Mouse (Mus musculus): ENCODE results near the gene Map2k4. TPM values are rescaled to one million over a fixed set of nuclear protein-coding genes. Genes with fewer than 3 reads are reported as not detected.

The Map2k4 gene
- polyA plus RNA-seq, 1 experiment, result 18.6 TPM

DNA sequence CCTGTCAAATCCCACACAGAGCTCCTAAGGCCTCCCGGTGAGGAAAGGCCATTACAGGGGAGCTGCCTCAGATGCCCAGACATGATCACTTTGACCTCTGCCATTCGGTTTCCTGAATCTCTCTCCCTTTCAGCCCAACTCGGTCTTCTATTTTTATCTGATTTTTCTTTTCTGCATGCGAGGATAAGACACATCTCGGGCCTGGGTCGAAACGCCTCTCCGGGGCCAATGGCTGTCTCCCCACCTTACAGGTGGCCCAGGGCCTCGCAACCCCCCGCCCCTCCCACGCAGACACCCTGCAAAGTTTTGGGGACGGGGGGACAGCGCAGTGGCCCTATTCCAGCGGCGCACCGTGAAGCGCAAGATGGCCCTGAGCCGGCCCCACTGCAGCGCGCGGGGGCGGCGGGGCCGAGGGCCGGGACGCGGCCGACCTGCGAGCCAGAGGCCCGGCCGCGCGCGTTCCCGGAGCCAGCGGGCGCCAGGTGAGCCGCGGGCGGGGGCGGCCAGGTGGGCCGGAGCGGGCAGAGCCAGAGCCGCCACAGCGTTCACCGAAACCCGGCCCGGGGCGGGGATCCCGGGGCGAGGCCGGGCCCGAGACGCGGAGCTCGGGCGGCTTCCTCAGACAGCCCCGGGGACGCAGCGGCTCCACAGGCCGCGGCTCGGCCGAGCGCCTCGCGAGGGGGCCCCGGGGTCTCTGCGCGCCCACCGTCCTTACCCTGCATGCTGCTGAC is 511 bp downstream of the Map2k4 start:
- Histone ChIP-seq H3K27ac (ENCODE audit: insufficient read depth, low read depth, low read length) (peak overlapping the region; percentile 35; the same call in 1 of the 2 replicates), H3K36me3 (ENCODE audit: control insufficient read depth, insufficient read depth, low read length) (no peaks in the 10 kb centered on the region), H3K27me3 (replicated peaks; ENCODE audit: control insufficient read depth, insufficient read depth, low read length) (no peaks in the 10 kb centered on the region), H3K4me3 (ENCODE audit: insufficient read depth, low read depth, low read length) (peak overlapping the region; percentile 99), H3K4me1 (ENCODE audit: control insufficient read depth, insufficient read depth, low read length) (no peaks in the 10 kb centered on the region; the same call in 1 of the 2 replicates)
- 2% methylated on average over 70 of the region's 71 CpGs for WGBS
- no peak for DNase-seq
- TF ChIP-seq POLR2A (IDR thresholded peaks at IDR 0.05; ENCODE audit: low read depth, low read length) (no peak), CTCF (conservative IDR thresholded peaks at IDR 0.05; ENCODE audit: insufficient read depth, insufficient read length, low read depth, low read length) (no peak)

DNA sequence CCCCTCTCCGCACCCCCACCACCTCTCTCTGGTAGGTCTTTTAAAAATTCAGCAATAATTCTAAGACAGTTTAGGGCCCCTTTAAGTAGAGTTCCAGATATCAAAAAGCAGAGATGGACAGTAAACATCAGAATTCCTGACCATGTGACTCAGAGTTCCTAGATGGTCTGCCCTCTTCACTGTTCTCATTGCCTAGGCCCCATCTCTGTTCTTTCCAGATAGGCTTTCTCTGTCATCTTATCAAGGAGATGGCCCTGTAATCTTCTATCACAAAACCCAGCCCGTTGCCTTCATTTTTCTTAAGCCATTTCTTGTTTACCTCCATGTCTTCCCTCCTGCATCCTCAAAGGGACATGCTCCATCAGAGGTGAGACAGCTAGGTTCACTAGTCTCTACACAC is 1.9 kb downstream of the Map2k4 start:
- TF ChIP-seq POLR2A (IDR thresholded peaks at IDR 0.05; ENCODE audit: low read depth, low read length) (no peak), CTCF (conservative IDR thresholded peaks at IDR 0.05; ENCODE audit: insufficient read depth, insufficient read length, low read depth, low read length) (no peak)
- Histone ChIP-seq H3K4me3 (ENCODE audit: insufficient read depth, low read depth, low read length) (no peak overlapping the region), H3K4me1 (ENCODE audit: control insufficient read depth, insufficient read depth, low read length) (no peaks in the 10 kb centered on the region; the same call in 1 of the 2 replicates), H3K36me3 (ENCODE audit: control insufficient read depth, insufficient read depth, low read length) (no peaks in the 10 kb centered on the region), H3K27ac (ENCODE audit: insufficient read depth, low read depth, low read length) (no peak overlapping the region), H3K27me3 (replicated peaks; ENCODE audit: control insufficient read depth, insufficient read depth, low read length) (no peaks in the 10 kb centered on the region)
- no peak for DNase-seq
- whole genome bisulfite sequencing, result 85% methylated on average over 2 of the region's 2 CpGs

DNA sequence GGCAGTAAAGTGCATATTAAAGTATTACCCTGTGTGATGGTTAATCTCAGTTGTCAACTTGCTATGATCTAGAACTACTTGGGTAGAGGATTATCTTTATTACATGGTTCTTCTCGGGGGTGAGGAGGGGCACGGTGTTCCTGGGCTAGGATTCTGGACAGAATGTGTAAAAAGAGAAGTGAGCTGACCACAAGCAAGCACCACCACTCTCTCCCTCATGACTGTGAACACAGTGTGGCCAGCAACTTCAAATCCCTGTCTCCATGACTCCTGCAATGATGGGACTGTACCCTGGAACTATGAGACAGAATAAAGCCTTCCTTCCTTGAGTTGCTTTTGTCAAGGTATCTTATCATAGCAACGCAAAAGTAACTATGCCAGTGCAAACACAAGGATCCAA is 6.5 kb downstream of the Map2k4 start:
- TF ChIP-seq POLR2A (IDR thresholded peaks at IDR 0.05; ENCODE audit: low read depth, low read length) (no peak), CTCF (conservative IDR thresholded peaks at IDR 0.05; ENCODE audit: insufficient read depth, insufficient read length, low read depth, low read length) (no peak)
- H3K27me3 ChIP-seq (replicated peaks; ENCODE audit: control insufficient read depth, insufficient read depth, low read length), result no peaks in the 10 kb centered on the region
- no peak for DNase-seq
- 83% methylated on average over 3 of the region's 3 CpGs for WGBS
- no peaks in the 10 kb centered on the region; the same call in none of the 2 replicates for H3K36me3 ChIP-seq (ENCODE audit: control insufficient read depth, insufficient read depth, low read length)
- no peak overlapping the region for H3K4me3 ChIP-seq (ENCODE audit: insufficient read depth, low read depth, low read length)
- no peak overlapping the region for H3K27ac ChIP-seq (ENCODE audit: insufficient read depth, low read depth, low read length)
- H3K4me1 ChIP-seq (ENCODE audit: control insufficient read depth, insufficient read depth, low read length), result peaks cover 13% of the 10 kb centered on the region; the same call in 1 of the 2 replicates

DNA sequence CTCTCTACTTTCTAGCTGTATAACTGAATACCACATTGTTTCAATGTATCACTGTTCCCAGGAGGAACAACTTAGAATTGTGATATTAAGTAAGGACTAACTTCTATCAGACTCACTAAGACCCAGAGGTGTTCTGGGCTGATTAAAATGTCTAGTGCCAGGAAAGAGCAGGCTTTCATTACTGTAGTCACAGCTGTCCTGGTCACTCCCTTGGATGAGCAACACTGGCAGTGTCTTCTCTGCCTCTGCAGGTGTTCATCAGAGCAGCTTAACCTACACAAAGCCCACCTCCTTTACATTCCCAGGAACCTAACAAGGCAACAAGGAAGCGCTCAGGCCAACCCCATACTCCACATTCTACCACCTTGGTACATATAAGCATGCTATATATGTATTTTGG is 8.5 kb downstream of the Map2k4 start:
- no peak overlapping the region for H3K27ac ChIP-seq (ENCODE audit: insufficient read depth, low read depth, low read length)
- TF ChIP-seq POLR2A (IDR thresholded peaks at IDR 0.05; ENCODE audit: low read depth, low read length) (no peak), CTCF (conservative IDR thresholded peaks at IDR 0.05; ENCODE audit: insufficient read depth, insufficient read length, low read depth, low read length) (no peak)
- H3K27me3 ChIP-seq (replicated peaks; ENCODE audit: control insufficient read depth, insufficient read depth, low read length), result no peaks in the 10 kb centered on the region
- no peaks in the 10 kb centered on the region; the same call in none of the 2 replicates for H3K36me3 ChIP-seq (ENCODE audit: control insufficient read depth, insufficient read depth, low read length)
- DNase-seq, result no peak
- peaks cover 13% of the 10 kb centered on the region; the same call in 1 of the 2 replicates for H3K4me1 ChIP-seq (ENCODE audit: control insufficient read depth, insufficient read depth, low read length)
- no peak overlapping the region for H3K4me3 ChIP-seq (ENCODE audit: insufficient read depth, low read depth, low read length)
- 95% methylated on average over 1 of the region's 1 CpGs for WGBS

DNA sequence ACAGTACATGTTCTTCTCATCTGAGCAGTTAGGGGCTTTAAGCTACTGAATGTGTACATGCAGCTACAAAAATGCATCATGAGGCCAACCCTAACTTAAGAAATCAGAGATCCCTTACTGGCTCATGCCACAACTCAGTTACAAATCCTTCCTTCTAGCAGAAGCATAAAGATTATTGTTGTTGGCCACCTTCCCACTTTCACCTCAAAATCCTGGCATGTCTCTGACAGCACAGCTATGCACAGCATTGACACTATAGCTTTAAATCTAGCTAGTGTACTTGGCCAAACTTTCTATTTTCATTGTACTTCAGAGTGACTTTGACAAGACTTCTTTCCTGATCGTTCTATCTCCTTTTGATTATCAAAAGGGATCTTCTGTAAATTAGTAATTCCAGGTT is 9.0 kb downstream of the Map2k4 start:
- Histone ChIP-seq H3K36me3 (ENCODE audit: control insufficient read depth, insufficient read depth, low read length) (no peaks in the 10 kb centered on the region; the same call in none of the 2 replicates), H3K27ac (ENCODE audit: insufficient read depth, low read depth, low read length) (no peak overlapping the region), H3K4me1 (ENCODE audit: control insufficient read depth, insufficient read depth, low read length) (peaks cover 13% of the 10 kb centered on the region; the same call in 1 of the 2 replicates), H3K27me3 (replicated peaks; ENCODE audit: control insufficient read depth, insufficient read depth, low read length) (no peaks in the 10 kb centered on the region), H3K4me3 (ENCODE audit: insufficient read depth, low read depth, low read length) (no peak overlapping the region)
- DNase-seq, result peak; percentile 11
- TF ChIP-seq POLR2A (IDR thresholded peaks at IDR 0.05; ENCODE audit: low read depth, low read length) (no peak), CTCF (conservative IDR thresholded peaks at IDR 0.05; ENCODE audit: insufficient read depth, insufficient read length, low read depth, low read length) (no peak)
- WGBS, result 34% methylated on average over 1 of the region's 1 CpGs

DNA sequence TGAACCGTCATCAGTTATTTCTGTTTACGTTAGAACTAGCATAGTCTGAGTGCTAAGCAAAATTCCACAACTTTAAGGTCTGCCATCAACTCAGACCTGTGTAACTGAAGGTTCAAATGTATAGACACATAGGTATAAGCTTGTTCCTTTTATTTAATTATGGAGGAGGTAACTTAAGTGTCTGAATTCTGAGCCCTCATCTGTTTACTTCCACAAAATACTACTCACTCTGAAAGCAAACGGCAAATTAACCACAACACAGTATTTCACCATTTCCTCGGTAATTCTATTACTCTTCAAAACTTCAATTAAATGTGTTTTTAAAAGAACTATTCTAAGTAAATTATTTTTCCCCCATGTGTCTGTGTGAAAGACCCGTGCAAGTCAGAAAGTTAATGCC is 10.3 kb downstream of the Map2k4 start:
- TF ChIP-seq POLR2A (IDR thresholded peaks at IDR 0.05; ENCODE audit: low read depth, low read length) (no peak), CTCF (conservative IDR thresholded peaks at IDR 0.05; ENCODE audit: insufficient read depth, insufficient read length, low read depth, low read length) (no peak)
- 63% methylated on average over 5 of the region's 5 CpGs for WGBS
- Histone ChIP-seq H3K4me3 (ENCODE audit: insufficient read depth, low read depth, low read length) (no peak overlapping the region), H3K36me3 (ENCODE audit: control insufficient read depth, insufficient read depth, low read length) (no peaks in the 10 kb centered on the region; the same call in none of the 2 replicates), H3K27ac (ENCODE audit: insufficient read depth, low read depth, low read length) (no peak overlapping the region), H3K27me3 (replicated peaks; ENCODE audit: control insufficient read depth, insufficient read depth, low read length) (no peaks in the 10 kb centered on the region), H3K4me1 (ENCODE audit: control insufficient read depth, insufficient read depth, low read length) (peaks cover 13% of the 10 kb centered on the region; the same call in 1 of the 2 replicates)
- no peak for DNase-seq

DNA sequence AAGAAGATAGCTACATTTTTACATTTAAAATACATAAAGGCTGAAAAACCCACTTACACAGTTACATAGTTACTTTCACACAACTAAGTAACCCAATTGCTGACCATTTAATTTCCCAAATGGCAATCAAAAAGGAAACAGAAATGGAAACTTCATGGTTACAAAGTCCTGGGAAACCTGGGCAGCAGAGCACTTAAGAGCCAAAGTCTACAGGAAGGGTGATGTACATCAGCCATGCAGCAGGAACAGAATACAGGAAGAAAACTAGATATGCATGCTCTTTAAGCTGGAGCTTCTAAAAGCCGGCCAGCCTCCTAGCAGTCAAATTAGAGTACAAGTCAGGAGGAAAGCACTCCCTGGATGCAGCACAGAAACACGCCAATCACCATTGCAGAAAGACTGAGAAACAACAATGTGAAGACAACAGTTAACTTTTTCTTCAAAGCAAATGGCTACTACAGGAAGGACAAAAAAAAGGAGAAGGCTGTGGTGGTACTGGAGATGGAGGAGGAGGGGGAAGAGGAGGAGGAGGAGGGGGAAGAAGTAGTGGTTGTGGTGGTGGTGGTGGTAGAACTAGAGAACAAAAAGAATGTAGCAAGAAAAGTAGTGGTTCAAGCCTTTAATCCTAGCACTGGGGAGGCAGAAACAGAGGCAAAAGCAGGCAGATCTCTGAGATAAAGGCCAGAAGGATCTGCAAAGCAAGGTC is 11.0 kb downstream of the Map2k4 start:
- no peaks in the 10 kb centered on the region; the same call in none of the 2 replicates for H3K36me3 ChIP-seq (ENCODE audit: control insufficient read depth, insufficient read depth, low read length)
- peaks cover 13% of the 10 kb centered on the region; the same call in 1 of the 2 replicates for H3K4me1 ChIP-seq (ENCODE audit: control insufficient read depth, insufficient read depth, low read length)
- DNase-seq, result peak; percentile 30
- H3K27ac ChIP-seq (ENCODE audit: insufficient read depth, low read depth, low read length), result no peak overlapping the region
- WGBS, result 45% methylated on average over 2 of the region's 2 CpGs
- no peaks in the 10 kb centered on the region for H3K27me3 ChIP-seq (replicated peaks; ENCODE audit: control insufficient read depth, insufficient read depth, low read length)
- no peak overlapping the region for H3K4me3 ChIP-seq (ENCODE audit: insufficient read depth, low read depth, low read length)
- TF ChIP-seq CTCF (conservative IDR thresholded peaks at IDR 0.05; ENCODE audit: insufficient read depth, insufficient read length, low read depth, low read length) (no peak), POLR2A (IDR thresholded peaks at IDR 0.05; ENCODE audit: low read depth, low read length) (no peak)

Data from kidney, adult 2 months (tissue).